Mouse (Mus musculus) kidney, adult 9 months (tissue): ENCODE results near the gene Sort1.
A peak's percentile ranks its signal among the peaks of the same experiment; 100 is the strongest.

Experiments
- DNase-seq: peaks from one replicate; pipeline ENCODE4 v3.0.0; 2022

The Sort1 gene

DNA sequence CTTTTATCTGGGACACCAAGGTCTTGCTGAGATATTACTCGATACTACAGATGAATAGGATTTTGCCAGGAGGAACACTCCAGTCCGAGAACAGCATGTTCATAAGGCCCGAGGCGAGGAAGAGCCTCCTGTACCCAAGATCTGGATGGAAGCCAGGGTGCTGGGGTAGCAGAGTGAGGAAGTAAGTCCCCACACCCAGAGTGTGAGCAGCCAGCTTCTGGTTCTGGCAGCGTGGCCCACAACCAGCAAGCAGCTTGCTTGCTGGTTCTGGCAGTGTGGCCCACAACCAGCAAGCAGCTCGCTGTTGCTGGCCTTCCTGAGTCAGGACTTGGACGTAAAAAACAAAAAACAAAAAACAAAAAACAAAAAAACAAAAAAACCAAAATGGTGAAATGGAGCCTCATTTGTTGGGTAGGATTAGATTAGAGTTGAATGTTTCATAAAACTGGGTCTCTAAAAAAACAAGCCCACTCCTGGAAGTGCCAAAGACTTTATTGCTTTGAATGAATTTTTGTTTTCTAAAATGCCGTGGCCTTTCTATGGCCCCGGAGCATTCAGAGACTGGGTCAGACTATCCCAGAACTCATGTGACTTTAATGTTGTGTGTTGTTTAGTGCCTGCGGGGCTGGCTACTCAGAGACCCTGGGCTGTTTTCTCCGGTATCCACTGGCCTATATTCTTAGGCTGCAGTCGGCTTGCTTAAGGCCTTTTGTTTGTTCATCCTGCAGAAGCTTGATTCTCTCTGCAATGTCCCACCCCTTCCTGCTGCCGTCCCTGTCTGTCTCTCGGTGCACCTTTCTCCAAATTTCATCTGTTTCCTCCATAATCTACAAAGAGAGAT is 11.7 kb downstream of the Sort1 start:
- DNase-seq = no peak

DNA sequence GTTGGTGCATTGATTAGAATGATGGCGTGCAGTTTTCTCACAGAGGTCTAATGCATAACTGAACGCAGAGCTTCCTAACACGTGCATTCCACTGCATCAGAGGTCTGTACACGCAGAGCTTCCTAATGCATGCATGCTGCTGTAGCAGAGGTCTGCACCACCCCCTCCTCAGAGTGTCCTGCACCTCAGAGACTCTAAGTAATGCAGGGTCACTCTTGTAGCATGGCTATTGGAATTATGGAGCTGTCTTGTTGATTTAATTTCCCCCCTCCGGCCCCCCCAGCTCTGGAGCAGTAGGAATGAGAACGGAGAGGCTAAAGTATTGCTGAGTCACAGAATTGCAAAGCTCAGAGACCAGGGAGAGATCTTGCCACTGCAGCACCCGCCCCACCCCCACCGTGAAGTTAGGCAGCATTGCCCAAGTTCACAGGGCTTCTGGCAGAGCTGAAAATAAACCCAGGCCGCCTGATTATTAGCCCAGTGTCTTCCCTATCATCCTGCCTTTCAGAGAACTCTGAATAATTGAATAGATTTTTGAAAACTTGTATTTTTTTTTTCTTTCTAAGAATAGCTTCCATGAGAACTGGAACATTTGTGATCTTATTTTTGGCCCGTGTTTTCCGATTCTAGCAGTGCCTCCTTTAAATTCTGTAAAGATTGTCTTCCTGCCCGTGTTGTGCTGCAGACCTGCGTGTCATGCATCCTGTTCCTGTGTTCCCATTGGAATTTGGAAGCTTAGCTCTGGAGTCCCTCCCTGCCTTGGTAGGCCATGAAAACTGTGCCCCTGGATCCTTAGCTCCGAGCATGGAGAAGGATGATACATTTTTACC is 12.6 kb downstream of the Sort1 start:
- DNase-seq = peak; percentile 58

DNA sequence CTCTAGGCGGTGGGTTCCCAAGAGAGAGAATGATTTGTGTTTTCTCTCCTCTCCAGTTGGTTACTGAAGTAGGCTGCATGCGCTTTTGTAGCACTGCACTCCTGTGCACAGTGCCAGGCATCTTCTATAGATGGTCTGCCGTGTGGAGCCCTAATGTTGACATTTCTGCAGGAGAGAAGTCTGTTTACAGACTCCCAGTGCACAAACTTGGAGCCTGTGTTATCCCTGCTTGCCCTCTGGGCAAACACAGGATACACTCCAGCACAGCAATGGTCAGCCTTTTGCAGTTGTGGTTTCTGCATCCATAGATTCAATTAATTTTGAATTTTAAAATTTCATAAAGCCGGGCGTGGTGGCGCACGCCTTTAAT is 13.2 kb downstream of the Sort1 start:
- no peak for DNase-seq

DNA sequence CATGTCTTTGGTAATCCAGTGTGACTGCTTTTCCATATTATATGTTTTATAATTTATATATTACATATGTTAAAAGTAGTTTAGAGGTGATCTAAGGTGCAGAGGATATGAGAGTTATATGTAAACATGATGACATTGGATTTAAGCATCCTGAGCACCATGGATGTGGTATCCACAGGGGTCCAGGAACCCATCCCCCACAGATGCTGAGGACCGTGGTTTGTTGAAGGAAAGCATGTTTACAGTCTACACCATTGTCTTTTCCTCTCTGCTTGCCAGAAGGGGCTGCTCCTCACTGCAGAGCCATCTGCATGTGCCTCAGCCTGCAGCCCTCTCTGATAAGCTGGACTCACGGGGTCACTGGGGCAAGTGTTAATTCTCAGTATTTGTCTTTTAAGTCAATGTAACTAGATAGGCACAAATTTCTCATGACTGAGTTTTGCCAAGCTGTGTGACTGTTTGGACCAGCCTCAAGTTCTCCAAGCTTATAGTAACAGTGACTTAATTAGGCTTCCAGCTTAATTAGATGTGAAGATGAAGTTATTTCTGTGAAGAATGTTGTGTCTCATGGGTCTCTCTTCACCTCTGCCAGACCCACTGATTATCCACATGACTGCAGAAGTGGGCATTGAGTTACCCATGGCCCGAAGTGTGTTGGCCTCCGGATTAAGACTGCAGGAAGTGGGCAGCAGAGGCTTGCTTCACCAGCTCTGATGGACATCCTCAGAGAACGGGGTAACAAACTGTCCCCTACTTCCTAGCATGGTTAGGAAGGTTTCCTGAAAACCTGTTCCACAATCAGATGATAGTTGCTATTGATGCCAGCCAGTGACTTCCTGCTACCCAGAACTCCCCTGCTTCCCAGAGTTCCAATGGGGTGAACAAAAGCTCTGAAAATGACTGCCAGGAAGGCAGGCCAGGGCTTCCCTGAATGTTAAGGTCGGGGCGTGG is 14.0 kb downstream of the Sort1 start:
- no peak for DNase-seq

DNA sequence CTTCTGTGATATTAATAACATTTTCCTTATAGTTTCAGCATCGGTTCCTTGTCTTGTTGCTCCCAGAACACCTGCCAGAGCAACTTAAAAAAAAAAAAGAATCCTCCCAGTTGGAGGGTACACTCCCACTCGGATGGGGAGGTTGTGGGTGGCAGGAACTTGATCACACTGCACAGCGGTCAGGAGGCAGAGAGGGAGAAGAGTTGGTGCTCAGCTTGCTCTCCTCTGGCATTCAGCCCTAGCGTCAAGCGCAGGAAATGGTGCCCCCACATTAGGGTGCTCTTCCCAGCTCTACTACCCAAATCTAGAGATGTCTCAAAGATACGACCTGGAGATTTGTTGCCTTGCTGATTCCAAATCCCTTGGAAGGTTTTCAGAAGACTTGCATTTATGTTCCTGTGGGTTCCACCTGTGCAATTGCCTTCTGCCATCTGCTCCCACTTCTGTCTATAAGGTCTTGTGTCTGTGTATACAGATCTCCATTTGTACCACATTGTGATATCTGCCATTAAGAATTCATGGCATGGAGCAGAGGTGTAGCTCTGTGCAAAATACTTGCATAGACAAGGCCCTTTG is 16.7 kb downstream of the Sort1 start:
- no peak for DNase-seq

DNA sequence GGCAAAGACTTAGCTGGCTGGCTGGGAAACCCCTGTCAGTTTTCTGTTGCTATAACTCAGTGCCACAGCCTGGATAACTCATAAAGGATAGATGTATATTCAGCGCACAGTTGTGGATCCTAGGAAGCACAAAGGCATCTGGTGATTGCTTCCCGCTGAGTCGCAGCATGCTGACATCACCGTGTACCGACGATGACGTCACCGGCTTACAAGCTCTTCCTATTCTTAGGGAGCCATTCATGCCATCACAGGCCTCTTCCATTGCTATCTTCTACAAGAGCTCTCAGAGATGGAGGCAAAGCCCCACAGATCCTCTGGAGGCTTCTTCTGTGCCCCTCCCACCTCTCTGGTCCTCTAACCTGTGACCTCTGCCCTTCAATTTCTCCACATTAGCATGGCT is 19.8 kb downstream of the Sort1 start:
- DNase-seq = no peak

DNA sequence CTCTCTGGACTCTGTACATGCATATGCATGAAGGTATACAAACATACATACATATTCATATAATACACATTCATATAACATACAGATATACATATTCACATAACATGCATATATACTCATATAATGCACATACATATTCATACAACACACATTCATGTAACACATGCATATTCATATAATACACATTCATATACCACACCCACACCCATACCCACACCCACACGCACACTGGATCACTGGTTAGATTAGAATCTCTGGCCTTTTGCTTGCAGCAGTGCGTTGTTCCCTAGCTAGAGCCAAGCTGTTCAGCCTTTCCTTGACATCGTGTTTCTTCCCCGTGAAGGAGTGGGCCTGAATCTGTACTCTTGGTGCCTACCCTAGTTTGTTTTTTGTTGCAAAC is 20.9 kb downstream of the Sort1 start:
- DNase-seq = no peak

DNA sequence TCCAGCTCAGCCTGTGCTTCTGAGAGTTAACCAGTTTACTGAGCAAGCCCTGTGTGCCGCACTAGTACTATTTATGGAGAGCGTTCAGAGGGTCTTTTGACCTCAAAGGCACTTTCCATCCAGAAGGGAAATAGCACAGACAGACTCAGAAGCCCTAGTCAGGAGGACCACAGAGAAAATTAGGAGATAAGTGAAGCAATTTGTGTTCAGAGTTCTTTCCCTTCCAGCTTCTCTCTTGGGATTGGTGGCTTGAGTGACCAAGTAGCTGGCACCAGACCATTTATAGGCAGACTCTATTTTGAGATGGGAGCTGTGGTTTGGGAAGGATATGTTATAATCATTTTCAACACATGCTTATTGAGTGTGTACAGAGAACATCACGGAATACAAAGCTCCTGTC is 22.5 kb downstream of the Sort1 start:
- DNase-seq = no peak

DNA sequence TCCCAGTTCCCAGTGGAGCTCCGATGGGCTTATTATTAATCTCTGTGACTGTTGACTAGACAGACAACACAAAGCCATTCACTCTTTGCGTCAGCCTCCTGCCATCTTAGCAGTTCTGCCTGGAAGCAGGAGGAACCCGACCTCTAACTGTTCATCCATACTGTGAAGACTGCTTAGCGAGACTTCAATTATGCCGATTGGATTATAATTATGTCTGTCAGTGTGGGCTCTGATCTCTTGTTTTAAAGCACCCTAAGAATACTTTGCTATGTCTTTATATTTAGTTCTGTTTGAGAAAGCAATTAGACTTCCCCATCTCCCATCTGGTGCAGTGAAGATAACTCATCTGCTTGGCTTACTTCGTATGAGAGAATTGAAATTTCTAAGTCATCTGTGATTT is 23.6 kb downstream of the Sort1 start:
- no peak for DNase-seq

DNA sequence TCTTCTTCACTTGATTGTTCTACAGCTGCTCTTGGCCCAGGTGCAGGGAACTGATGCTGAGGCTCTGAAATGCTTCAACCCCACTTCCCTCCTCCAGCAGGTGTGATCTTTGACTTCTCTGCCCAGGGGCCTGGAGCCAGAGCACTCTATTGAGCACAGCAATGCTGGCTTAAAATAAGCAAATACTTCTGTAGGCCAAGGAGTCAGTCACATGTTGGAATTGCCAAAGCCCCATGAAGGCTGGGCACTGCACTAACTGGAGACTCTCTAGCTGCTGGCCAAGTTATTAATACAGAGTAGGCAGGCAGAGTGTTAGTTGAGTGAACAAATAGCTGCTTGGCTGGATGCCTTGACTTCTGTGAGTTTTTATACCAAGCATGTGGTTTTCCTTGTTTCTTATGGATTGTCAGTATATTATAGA is 27.0 kb downstream of the Sort1 start:
- DNase-seq = no peak

DNA sequence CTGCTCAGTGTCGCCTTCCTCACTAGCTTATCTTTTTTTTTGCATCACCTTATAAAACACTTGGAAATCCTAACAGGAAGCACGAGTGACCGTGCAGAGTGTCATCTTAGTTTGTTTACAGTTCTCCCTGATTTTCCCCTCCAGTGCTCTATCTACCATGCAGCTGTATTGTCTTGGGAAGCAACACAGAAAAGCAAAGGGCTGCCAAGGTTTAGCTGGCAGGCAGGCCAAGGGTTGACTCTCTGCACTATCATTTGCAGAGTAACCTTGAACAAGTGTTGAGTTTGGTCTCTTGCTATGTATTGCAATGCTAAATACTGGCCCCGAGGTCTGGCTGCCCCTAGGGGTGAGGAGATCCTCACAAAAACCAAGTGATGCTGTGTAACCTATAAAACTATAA is 27.8 kb downstream of the Sort1 start:
- DNase-seq = no peak

DNA sequence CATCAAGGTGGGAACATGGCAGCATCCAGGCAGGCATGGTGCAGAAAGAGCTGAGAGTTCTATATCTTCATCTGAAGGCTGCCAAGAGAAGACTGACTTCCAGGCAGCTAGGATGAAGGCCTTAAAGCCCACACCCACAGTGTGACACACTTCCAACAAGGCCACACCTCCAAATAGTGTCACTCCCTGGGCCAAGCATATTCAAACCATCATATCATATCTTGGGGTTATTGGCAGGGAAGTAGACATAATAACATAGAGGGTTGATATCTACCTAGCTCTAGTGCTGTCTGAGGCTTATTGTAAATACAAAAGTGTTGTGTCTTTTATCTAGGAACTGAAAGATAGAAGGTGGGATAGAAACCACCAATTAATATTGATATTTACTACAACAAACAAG is 28.5 kb downstream of the Sort1 start:
- no peak for DNase-seq

DNA sequence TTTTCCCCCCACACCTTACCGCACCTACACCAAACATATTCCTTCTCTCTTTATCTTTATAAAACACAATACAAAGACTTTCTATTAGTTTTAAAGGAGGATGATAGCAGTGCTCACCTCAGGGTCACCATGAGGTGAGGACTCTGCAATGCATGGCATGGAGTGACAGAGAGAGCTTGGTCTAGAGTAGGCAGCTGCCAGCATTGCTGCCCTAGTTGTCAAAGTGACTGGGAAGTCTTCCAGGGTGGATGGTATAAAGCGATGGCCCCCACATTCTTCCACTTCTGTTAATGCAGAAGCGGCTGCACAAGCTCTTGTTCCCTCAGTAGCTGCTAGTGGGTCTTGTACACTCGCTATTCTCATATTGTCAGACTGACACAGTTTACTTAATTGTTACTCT is 29.3 kb downstream of the Sort1 start:
- no peak for DNase-seq

DNA sequence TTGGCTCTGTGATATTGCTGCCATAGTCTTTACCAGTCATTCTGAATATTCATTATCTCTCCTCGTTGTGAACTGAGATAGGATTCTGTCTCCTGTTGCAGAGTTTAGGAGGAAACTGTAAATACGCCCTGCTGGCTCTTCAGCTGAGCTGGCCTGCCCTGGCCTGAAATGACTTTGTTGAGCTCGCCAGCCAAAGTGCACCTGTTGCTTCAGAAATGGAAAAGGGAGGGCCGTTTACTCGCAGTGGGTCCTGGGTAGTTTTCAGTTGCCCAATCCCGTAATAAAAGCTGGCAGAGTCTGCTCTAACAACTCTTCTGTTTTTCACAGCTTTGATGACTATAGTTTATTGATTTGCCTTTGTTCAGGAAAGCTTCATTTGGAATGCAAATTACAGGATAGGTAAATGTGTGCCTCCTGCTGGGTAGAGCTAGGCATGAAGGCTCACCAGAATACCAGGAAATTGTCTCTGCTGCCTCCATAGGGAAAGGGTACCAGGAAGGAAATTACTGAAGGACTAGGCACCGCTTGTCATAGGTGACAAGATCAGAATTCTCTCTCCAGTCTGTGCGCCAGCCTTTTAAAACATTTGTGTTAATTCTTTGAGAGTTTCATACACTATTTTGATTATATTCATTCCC is 30.3 kb downstream of the Sort1 start:
- no peak for DNase-seq

DNA sequence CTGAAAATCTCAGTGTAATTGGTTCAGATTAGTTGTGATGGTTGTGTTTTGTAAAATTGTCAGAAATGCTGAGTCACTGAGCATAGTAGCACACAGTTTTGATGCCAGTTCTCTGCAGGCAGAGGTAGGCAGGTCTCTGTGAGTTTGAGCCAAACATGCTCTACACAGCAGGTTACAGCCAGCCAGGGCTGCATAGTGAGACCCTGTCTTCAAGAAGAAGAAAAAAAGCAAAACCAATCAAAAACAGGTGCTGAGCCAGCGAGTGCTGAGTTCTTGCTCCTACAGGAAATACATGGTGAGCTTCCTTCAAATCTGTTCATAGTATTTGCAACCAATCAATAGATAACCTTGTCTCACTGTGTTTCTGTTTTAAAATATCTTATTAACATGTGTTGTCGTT is 34.6 kb downstream of the Sort1 start:
- DNase-seq = no peak

DNA sequence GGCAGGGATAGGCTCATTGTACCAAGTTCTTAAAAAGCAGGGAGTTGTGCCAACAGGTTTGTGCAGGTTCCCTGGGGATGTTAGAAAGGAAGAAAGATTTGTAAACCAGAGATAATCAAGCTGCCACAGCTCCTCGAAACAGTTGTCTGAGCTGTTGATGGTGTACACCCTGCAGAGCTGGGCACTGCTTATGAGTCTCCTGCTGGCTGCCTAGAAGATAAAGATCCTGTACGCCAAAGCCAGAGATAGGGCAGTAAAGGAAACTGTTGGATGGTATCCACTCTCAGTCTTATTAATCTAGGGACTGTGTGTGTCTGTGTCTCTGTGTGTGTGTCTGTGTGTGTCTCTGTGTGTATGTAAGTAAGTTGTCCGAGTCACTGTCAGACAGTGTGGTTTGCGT is 37.8 kb downstream of the Sort1 start:
- no peak for DNase-seq

DNA sequence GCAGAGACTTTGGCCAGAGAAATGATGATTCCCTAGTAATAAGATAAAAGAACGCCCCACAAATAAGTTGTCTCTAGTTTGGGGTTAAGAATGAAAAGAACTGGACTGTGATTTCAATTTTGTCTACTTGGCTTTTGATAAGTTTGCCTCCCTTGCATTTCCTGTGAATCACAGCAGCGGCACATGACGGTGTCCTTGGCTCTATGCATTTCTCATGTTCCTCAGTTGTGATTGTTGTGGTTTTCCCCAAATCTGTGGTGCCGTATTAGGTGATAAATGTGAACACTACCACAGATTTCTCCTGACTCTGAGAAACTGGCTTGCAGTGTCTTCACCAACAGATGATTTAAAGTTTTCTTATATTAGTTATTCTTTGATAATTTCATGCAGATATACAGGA is 38.3 kb downstream of the Sort1 start:
- DNase-seq = no peak

DNA sequence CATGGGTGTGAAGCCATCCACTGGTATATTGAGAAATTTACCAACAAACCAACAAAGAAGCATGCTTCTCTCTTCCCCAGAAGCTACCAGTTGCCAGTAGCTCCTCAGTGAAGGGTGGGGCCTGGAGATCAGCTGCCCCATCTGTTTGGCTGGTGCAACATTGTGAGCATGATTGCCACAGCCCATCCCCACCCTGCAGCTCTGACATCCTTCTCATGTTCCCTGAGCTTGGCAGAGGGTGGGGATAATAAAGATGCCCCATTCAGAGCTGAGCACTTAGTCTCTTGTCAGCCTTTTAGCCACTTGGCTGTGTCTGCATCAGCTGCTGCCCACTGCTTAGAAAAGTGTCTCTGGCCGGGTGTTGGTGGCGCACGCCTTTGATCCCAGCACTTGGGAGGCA is 39.1 kb downstream of the Sort1 start:
- DNase-seq = no peak

DNA sequence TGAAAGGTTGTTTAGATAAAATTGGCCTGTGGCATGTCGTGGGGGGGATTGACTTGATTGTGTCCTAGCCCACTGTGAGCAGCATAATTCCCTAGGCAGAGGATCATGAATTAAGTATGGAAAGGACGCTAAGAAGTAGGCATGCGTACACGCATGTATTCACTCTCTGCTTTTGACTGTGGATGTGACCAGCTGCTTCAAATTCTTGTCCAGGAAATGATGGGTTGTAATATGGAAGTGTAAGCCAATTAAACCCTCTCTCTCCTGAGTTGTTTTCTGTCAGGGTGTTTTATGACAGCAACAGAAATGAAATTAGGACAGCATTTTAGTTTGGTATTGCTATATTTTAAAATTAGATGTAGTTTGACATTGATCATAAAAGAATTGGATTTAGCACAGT is 41.0 kb downstream of the Sort1 start:
- DNase-seq = no peak

DNA sequence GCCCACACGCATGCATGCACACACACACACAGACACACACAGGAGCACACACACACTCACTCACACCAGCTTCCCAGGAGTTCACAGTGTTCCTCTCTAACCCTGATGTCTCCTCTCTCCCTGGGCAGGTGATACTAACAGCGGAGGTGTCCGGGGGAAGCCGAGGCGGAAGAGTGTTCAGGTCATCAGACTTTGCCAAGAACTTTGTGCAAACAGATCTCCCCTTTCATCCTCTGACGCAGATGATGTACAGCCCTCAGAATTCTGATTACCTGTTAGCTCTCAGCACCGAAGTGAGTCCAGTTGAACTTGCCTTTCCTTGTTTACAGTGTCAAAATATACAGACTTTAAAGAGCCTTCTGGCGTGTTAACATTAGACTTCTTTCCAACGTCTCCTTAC is 41.6 kb downstream of the Sort1 start:
- DNase-seq = no peak

DNA sequence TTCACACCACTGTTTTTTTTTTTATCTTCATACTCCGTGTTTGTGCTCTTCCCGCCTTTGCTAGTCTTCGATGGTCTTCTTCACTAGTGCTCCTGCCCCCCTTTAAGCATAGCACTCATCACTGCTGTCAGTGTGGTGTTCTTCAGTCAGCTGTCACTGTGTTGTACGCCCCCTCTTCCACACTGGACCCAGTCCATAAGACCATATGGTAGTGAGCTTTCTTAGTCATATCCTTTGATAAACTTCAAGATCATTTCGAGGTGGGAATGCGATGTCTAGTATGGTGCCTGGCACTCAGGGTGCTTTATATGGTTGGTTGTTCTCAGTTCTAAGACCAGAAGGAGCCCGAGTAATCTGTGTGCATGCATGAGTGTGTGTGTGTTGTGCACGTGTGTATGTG is 43.4 kb downstream of the Sort1 start:
- no peak for DNase-seq

DNA sequence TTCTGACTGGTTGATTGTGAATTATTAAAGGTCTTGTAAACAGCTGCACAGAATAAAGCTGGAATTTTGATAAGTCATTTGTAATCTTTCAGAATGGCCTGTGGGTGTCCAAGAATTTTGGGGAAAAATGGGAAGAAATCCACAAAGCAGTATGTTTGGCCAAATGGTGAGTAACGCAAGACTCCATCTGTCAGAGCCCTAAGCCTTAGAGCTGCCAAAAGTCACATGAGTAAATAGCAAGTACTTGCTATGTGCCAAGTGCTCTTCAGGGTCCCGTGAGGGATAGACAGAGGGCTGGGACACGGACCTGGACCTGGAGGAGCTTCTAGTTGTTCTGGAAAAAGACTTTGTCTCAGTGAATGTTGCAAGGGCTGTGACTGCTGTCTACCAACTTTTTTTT is 44.0 kb downstream of the Sort1 start:
- DNase-seq = no peak
